Mouse (Mus musculus): ENCODE measurements at regions not wholly inside any gene's neighbourhood (a gene's known extent, or its start where the extent isn't known, plus 50 kb on each side); places are given as distances from the start of the nearest gene placed in this dataset.
"Not testable (repeated sequence)": the region's sequence is repeated elsewhere in the genome, so short reads cannot be mapped to it uniquely, and the experiment has no call there.

DNA sequence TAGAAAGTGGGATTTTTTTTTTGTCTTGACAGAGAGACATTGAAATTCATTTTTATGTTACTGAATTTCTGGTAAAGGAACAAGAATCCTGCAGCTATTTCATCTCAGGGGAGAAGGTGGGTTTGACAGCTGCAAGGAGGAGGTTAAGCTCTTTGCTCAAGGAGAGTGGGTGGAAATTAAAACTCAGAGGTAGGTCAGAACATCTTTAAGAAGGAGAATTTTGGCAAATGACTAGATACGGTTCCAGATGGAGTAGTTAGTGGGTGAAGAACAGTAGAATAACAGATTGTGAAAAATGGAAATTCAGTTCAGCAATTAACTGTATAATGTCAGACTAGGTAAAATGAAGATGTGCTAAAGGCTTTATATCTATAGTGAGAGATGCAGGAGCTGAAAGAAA, 98.0 kb upstream of the Meox2 start:
- H3K4me1 ChIP-seq (ENCODE audit: control insufficient read depth, insufficient read depth), result no peaks in the 10 kb centered on the region
- ATAC-seq (ENCODE audit: insufficient read depth, low read depth) (no peak), DNase-seq (ENCODE audit: low spot score) (no peak)
- TF ChIP-seq CTCF (IDR thresholded peaks at IDR 0.05; ENCODE audit: low read depth) (no peak), EP300 (IDR thresholded peaks at IDR 0.05; ENCODE audit: low read depth) (no peak)
- H3K27ac ChIP-seq (ENCODE audit: low read depth), result no peak overlapping the region
- no peaks in the 10 kb centered on the region for H3K9me3 ChIP-seq (replicated peaks; ENCODE audit: control insufficient read depth, low read length)
- H3K4me3 ChIP-seq (ENCODE audit: low read depth, low read length), result no peak overlapping the region
- H3K9ac ChIP-seq (replicated peaks; ENCODE audit: low read depth, low read length), result no peak overlapping the region
- H3K36me3 ChIP-seq (replicated peaks; ENCODE audit: control insufficient read depth, insufficient read depth, low read length), result no peaks in the 10 kb centered on the region
- WGBS, result 90% methylated on average over 1 of the region's 1 CpGs
- no peak overlapping the region for H3K4me2 ChIP-seq (ENCODE audit: low read depth, low read length)
- no peaks in the 10 kb centered on the region for H3K27me3 ChIP-seq (ENCODE audit: control insufficient read depth, insufficient read depth, low read length)

DNA sequence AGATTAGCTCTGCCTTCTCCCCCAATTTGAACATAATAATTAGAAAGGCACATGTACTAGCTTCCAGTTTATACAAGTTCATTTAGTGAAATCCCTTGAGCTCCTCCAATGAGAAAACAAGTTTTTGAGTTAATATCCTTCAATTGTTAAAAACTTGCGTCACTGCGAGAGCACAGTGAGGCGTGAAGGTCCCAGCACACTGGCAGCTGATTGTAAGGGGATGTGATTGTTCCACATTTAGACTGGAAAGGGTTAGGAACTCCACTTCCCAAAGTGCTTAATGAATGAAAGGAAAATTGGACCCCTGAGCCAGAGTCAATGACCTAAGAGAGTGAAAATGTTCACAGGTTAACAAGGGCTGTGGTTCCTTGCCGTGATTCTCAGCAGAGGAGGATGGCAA, 93.9 kb upstream of the Meox2 start:
- DNase-seq (ENCODE audit: low spot score) (peak; percentile 13), ATAC-seq (ENCODE audit: insufficient read depth, low read depth) (peak; percentile 67)
- Histone ChIP-seq H3K9ac (replicated peaks; ENCODE audit: low read depth, low read length) (no peak overlapping the region), H3K9me3 (replicated peaks; ENCODE audit: control insufficient read depth, low read length) (no peaks in the 10 kb centered on the region), H3K4me1 (ENCODE audit: control insufficient read depth, insufficient read depth) (no peaks in the 10 kb centered on the region), H3K36me3 (replicated peaks; ENCODE audit: control insufficient read depth, insufficient read depth, low read length) (no peaks in the 10 kb centered on the region), H3K4me2 (ENCODE audit: low read depth, low read length) (no peak overlapping the region), H3K27ac (ENCODE audit: low read depth) (peak overlapping the region; percentile 67), H3K4me3 (ENCODE audit: low read depth, low read length) (no peak overlapping the region), H3K27me3 (ENCODE audit: control insufficient read depth, insufficient read depth, low read length) (no peaks in the 10 kb centered on the region)
- no peak for TF ChIP-seq CTCF (IDR thresholded peaks at IDR 0.05; ENCODE audit: low read depth)
- TF ChIP-seq EP300 (IDR thresholded peaks at IDR 0.05; ENCODE audit: low read depth), result peak; percentile 73; the same call in 1 of the 2 replicates
- 67% methylated on average over 4 of the region's 4 CpGs for WGBS

DNA sequence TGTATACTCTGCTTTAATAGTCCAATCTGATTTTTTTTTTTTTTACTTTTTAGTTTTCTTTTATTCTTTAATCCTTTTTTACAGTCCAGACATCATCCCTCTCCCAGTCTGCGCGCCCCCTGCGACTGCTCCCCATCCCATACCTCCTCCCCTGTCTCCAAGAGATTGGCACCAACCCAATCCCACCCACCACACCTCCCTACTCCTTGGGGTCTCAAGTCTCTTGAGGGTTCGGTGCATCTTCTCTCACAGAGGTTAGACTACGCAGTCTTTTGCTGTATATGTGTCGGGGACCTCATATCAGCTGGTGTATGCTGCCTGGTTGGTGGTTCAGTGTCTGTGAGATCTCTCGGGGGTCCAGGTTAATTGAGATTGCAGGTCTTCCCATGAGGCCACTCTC, 93.4 kb upstream of the Meox2 start:
- not testable (repeated sequence) for H3K27me3 ChIP-seq (ENCODE audit: control insufficient read depth, insufficient read depth, low read length); H3K4me2 ChIP-seq (ENCODE audit: low read depth, low read length); H3K4me1 ChIP-seq (ENCODE audit: control insufficient read depth, insufficient read depth); DNase-seq (ENCODE audit: low spot score); H3K4me3 ChIP-seq (ENCODE audit: low read depth, low read length); H3K9ac ChIP-seq (replicated peaks; ENCODE audit: low read depth, low read length); H3K36me3 ChIP-seq (replicated peaks; ENCODE audit: control insufficient read depth, insufficient read depth, low read length); ATAC-seq (ENCODE audit: insufficient read depth, low read depth); H3K9me3 ChIP-seq (replicated peaks; ENCODE audit: control insufficient read depth, low read length)
- peak overlapping the region; percentile 67 for H3K27ac ChIP-seq (ENCODE audit: low read depth)
- 76% methylated on average over 7 of the region's 7 CpGs for WGBS

GRCm38 (mm10) chr12:37015474-37016248, 92.7 kb upstream of the Meox2 start:
- Histone ChIP-seq H3K9ac (replicated peaks; ENCODE audit: low read depth, low read length) (no peak overlapping the region), H3K4me3 (ENCODE audit: low read depth, low read length) (no peak overlapping the region), H3K4me1 (ENCODE audit: control insufficient read depth, insufficient read depth) (no peaks in the 10 kb centered on the region), H3K4me2 (ENCODE audit: low read depth, low read length) (no peak overlapping the region), H3K27ac (ENCODE audit: low read depth) (peak overlapping the region; percentile 67; the same call in 1 of the 2 replicates), H3K27me3 (ENCODE audit: control insufficient read depth, insufficient read depth, low read length) (no peaks in the 10 kb centered on the region), H3K36me3 (replicated peaks; ENCODE audit: control insufficient read depth, insufficient read depth, low read length) (no peaks in the 10 kb centered on the region), H3K9me3 (replicated peaks; ENCODE audit: control insufficient read depth, low read length) (no peaks in the 10 kb centered on the region)
- DNase-seq (ENCODE audit: low spot score) (no peak), ATAC-seq (ENCODE audit: insufficient read depth, low read depth) (no peak)
- 47% methylated on average over 4 of the region's 4 CpGs for WGBS
- peak; percentile 74; the same call in 1 of the 2 replicates for TF ChIP-seq EP300 (IDR thresholded peaks at IDR 0.05; ENCODE audit: low read depth)
- TF ChIP-seq CTCF (IDR thresholded peaks at IDR 0.05; ENCODE audit: low read depth), result no peak

GRCm38 (mm10) chr12:37047191-37047590, 61.1 kb upstream of the Meox2 start:
- TF ChIP-seq EP300 (IDR thresholded peaks at IDR 0.05; ENCODE audit: low read depth) (no peak), CTCF (IDR thresholded peaks at IDR 0.05; ENCODE audit: low read depth) (no peak)
- no peak for DNase-seq (ENCODE audit: low spot score)
- no peak overlapping the region for H3K4me3 ChIP-seq (ENCODE audit: low read depth, low read length)
- no peaks in the 10 kb centered on the region for H3K36me3 ChIP-seq (replicated peaks; ENCODE audit: control insufficient read depth, insufficient read depth, low read length)
- no peaks in the 10 kb centered on the region for H3K27me3 ChIP-seq (ENCODE audit: control insufficient read depth, insufficient read depth, low read length)
- no peak overlapping the region for H3K27ac ChIP-seq (ENCODE audit: low read depth)
- no peak overlapping the region for H3K9ac ChIP-seq (replicated peaks; ENCODE audit: low read depth, low read length)
- no peak overlapping the region for H3K4me2 ChIP-seq (ENCODE audit: low read depth, low read length)
- no peaks in the 10 kb centered on the region for H3K9me3 ChIP-seq (replicated peaks; ENCODE audit: control insufficient read depth, low read length)
- no peaks in the 10 kb centered on the region for H3K4me1 ChIP-seq (ENCODE audit: control insufficient read depth, insufficient read depth)
- ATAC-seq (ENCODE audit: insufficient read depth, low read depth), result no peak
- 39% methylated on average over 3 of the region's 3 CpGs for WGBS

- Histone ChIP-seq H3K4me1 (ENCODE audit: control insufficient read depth, insufficient read depth) (no peaks in the 10 kb centered on the region), H3K9ac (replicated peaks; ENCODE audit: low read depth, low read length) (no peak overlapping the region), H3K9me3 (replicated peaks; ENCODE audit: control insufficient read depth, low read length) (no peaks in the 10 kb centered on the region), H3K27me3 (ENCODE audit: control insufficient read depth, insufficient read depth, low read length) (no peaks in the 10 kb centered on the region), H3K4me3 (ENCODE audit: low read depth, low read length) (no peak overlapping the region), H3K36me3 (replicated peaks; ENCODE audit: control insufficient read depth, insufficient read depth, low read length) (no peaks in the 10 kb centered on the region), H3K27ac (ENCODE audit: low read depth) (peak overlapping the region; percentile 54; the same call in 1 of the 2 replicates), H3K4me2 (ENCODE audit: low read depth, low read length) (no peak overlapping the region)
- peak; percentile 10 for DNase-seq (ENCODE audit: low spot score)
- WGBS, result 32% methylated on average over 1 of the region's 1 CpGs
- no peak for ATAC-seq (ENCODE audit: insufficient read depth, low read depth)
- TF ChIP-seq EP300 (IDR thresholded peaks at IDR 0.05; ENCODE audit: low read depth) (0 out of 2 replicates have a peak, but pooled peaks have one; percentile 26), CTCF (IDR thresholded peaks at IDR 0.05; ENCODE audit: low read depth) (no peak)
Measured at GRCm38 (mm10) chr12:37050596-37050995, 57.7 kb upstream of the Meox2 start.
